In genomic region chrX:112567716-112568115, GRCm38 (mm10) we compare ENCODE assay signal across 26 mouse cellular contexts. TPM values are rescaled to one million over a fixed set of nuclear protein-coding genes. Genes with fewer than 3 reads are reported as not detected.
DNase-seq lines count a peak whose midpoint lies in the region; ATAC-seq and TF ChIP-seq lines count a peak whose summit lies in the region.
"Had no signal": no experiment of that assay in that cellular context is flagged by ENCODE, and none has a peak within 500 bp of the region (broad histone marks: within the 10 kb centered on the region; RNA-seq: fewer than 3 reads in every experiment).

No protein-coding gene starts in this region.

- no peak for ATAC-seq in forebrain, embryonic 14.5 days
- no peak for ATAC-seq in forebrain, embryonic 16.5 days
- ATAC-seq: forebrain, embryonic 15.5 days; intestine, embryonic 16.5 days; liver, postnatal 0 days; midbrain, embryonic 16.5 days had no signal

- 90% methylated on average over 2 of the region's 2 CpGs for WGBS in forebrain, embryonic 14.5 days
- WGBS in forebrain, embryonic 16.5 days, result 68% methylated on average over 2 of the region's 2 CpGs

- intact Hi-C loops in left cerebral cortex, postnatal 4 days (cut with DNase I), result no loop called here
- intact Hi-C loops in left cerebral cortex, adult 2 months (cut with DNase I), result no loop called here

- H3K9me3 ChIP-seq in forebrain, embryonic 14.5 days (replicated peaks; ENCODE audit: control insufficient read depth, low read length), result no peaks in the 10 kb centered on the region
- H3K9me3 ChIP-seq in forebrain, embryonic 16.5 days (ENCODE audit: control insufficient read depth, low read length), result 0 out of 2 replicates have a peak, but pooled peaks cover 2% of the 10 kb centered on the region
- H3K9me3 ChIP-seq: embryonic facial prominence, embryonic 13.5 days; forebrain, embryonic 15.5 days; hindbrain, embryonic 15.5 days; kidney, embryonic 15.5 days; limb, embryonic 10.5 days; megakaryocyte, embryonic 14.5 days; neural tube, embryonic 15.5 days had no signal

- no peak overlapping the region for H3K27ac ChIP-seq in forebrain, embryonic 14.5 days (ENCODE audit: low read depth, low read length)
- no peak overlapping the region for H3K27ac ChIP-seq in forebrain, embryonic 16.5 days (ENCODE audit: low read length)
- no peak overlapping the region for H3K27ac ChIP-seq in left cerebral cortex, adult 2 months
- H3K27ac ChIP-seq: embryonic facial prominence, embryonic 13.5 days; forebrain, embryonic 15.5 days; hindbrain, embryonic 15.5 days; kidney, embryonic 15.5 days; limb, embryonic 10.5 days; neural tube, embryonic 15.5 days; stomach, postnatal 0 days had no signal

- no peak overlapping the region for H3K4me2 ChIP-seq in forebrain, embryonic 14.5 days (ENCODE audit: low read length)
- no peak overlapping the region for H3K4me2 ChIP-seq in forebrain, embryonic 16.5 days (ENCODE audit: low read length)
- H3K4me2 ChIP-seq: embryonic facial prominence, embryonic 13.5 days; forebrain, embryonic 15.5 days; hindbrain, embryonic 15.5 days; kidney, embryonic 15.5 days; neural tube, embryonic 15.5 days had no signal

- H3K9ac ChIP-seq in forebrain, embryonic 14.5 days (ENCODE audit: low read length), result no peak overlapping the region
- no peak overlapping the region for H3K9ac ChIP-seq in forebrain, embryonic 16.5 days (replicated peaks; ENCODE audit: low read depth, low read length)
- H3K9ac ChIP-seq: embryonic facial prominence, embryonic 13.5 days; forebrain, embryonic 15.5 days; hindbrain, embryonic 15.5 days; kidney, embryonic 15.5 days; liver, postnatal 0 days; neural tube, embryonic 15.5 days had no signal

- H3K4me1 ChIP-seq in forebrain, embryonic 14.5 days (ENCODE audit: control insufficient read depth, insufficient read depth, low read length), result no peaks in the 10 kb centered on the region
- no peaks in the 10 kb centered on the region for H3K4me1 ChIP-seq in forebrain, embryonic 16.5 days (replicated peaks; ENCODE audit: control insufficient read depth, insufficient read depth, low read length)
- H3K4me1 ChIP-seq: embryonic facial prominence, embryonic 13.5 days; forebrain, embryonic 15.5 days; hindbrain, embryonic 15.5 days; kidney, embryonic 15.5 days; limb, embryonic 10.5 days; megakaryocyte, embryonic 14.5 days; neural tube, embryonic 15.5 days had no signal

- H3K4me3 ChIP-seq in forebrain, embryonic 14.5 days (ENCODE audit: low read depth, low read length), result no peak overlapping the region
- no peak overlapping the region for H3K4me3 ChIP-seq in forebrain, embryonic 16.5 days (replicated peaks; ENCODE audit: low read length)
- H3K4me3 ChIP-seq in left cerebral cortex, adult 2 months, result no peak overlapping the region
- H3K4me3 ChIP-seq: embryonic facial prominence, embryonic 13.5 days; forebrain, embryonic 15.5 days; hindbrain, embryonic 15.5 days; kidney, embryonic 15.5 days; limb, embryonic 10.5 days; megakaryocyte, embryonic 14.5 days; neural tube, embryonic 15.5 days had no signal

- no peaks in the 10 kb centered on the region for H3K27me3 ChIP-seq in forebrain, embryonic 14.5 days (replicated peaks; ENCODE audit: control insufficient read depth, insufficient read depth, low read length)
- H3K27me3 ChIP-seq in forebrain, embryonic 16.5 days (replicated peaks; ENCODE audit: control insufficient read depth, insufficient read depth, low read length), result no peaks in the 10 kb centered on the region
- H3K27me3 ChIP-seq: CH12.LX; embryonic facial prominence, embryonic 13.5 days; forebrain, embryonic 15.5 days; hindbrain, embryonic 15.5 days; kidney, embryonic 15.5 days; megakaryocyte, embryonic 14.5 days; neural tube, embryonic 15.5 days had no signal

- no peaks in the 10 kb centered on the region for H3K36me3 ChIP-seq in forebrain, embryonic 14.5 days (ENCODE audit: control insufficient read depth, insufficient read depth, low read length)
- H3K36me3 ChIP-seq in forebrain, embryonic 16.5 days (ENCODE audit: control insufficient read depth, insufficient read depth), result no peaks in the 10 kb centered on the region
- H3K36me3 ChIP-seq: embryonic facial prominence, embryonic 13.5 days; forebrain, embryonic 15.5 days; hindbrain, embryonic 15.5 days; kidney, embryonic 15.5 days; limb, embryonic 10.5 days; neural tube, embryonic 15.5 days had no signal

- peak; percentile 1 to 22 for DNase-seq in adrenal gland, postnatal 36 days
- no peak for DNase-seq in adrenal gland, adult 8-10 months
- DNase-seq in forebrain, embryonic 14.5 days (ENCODE audit: low spot score), result peak; percentile 3
- peak; percentile 17 for DNase-seq in left cerebral cortex, postnatal 4 days
- no peak for DNase-seq in left cerebral cortex, adult 2 months (ENCODE audit: extremely low spot score in 1 of 2, low spot score in 2 of 2)
- DNase-seq in ovary, postnatal 36 days (ENCODE audit: low spot score), result peak; percentile 19
- no peak for DNase-seq in left cerebral cortex, adult 8-10 months (ENCODE audit: low spot score in 2 of 2)
- DNase-seq: gastrocnemius, postnatal 36 days; layer of hippocampus, postnatal 36 days; liver, postnatal 0 days; right cerebral cortex, adult 18-20 months; thymus, postnatal 14 days had no signal

- no peak for TF ChIP-seq CTCF in left cerebral cortex, adult 2 months (IDR thresholded peaks at IDR 0.05)

RNA-seq across cellular contexts. Expression of gene Zfp711, which starts 32.6 kb away (rescaled TPM):
- total RNA-seq in adrenal gland, postnatal 36 days (2021), result under 1 TPM; 0.30 to 0.56 TPM
- under 1 TPM; 0.24 to 0.46 (median 0.38) TPM for total RNA-seq in adrenal gland, adult 8-10 months (2022)
- polyA plus RNA-seq in forebrain, embryonic 14.5 days (2014; fragmentation: Nextera tagmentation; extraction: Ambion mirVana), result 26.9 and 33.5 TPM in 2 replicates
- polyA plus RNA-seq in forebrain, embryonic 16.5 days (2015; fragmentation: Nextera tagmentation; extraction: Ambion mirVana), result 37.1 and 42.6 TPM in 2 replicates
- 10 to 100 TPM; 32.2 to 35.6 TPM for total RNA-seq in left cerebral cortex, postnatal 4 days (2021)
- total RNA-seq in left cerebral cortex, adult 2 months (2021), result 10 to 100 TPM; 10.5 to 12.0 TPM
- 10 to 100 TPM in 2 of 4 experiments, 1 to 10 TPM in 2; 8.4 to 10.5 (median 9.8) TPM for total RNA-seq in left cerebral cortex, adult 8-10 months (2022)
- total RNA-seq: CH12.LX; liver, adult 2 months; MEL had no signal

Comparison
In these comparisons a context has a peak if more than half of its experiments do, and no peak if none do; other contexts are left out.
1. DNase-seq: peak in adrenal gland, postnatal 36 days (2 of 2), forebrain, embryonic 14.5 days (single experiment), left cerebral cortex, postnatal 4 days (single experiment) and ovary, postnatal 36 days (single experiment); none in adrenal gland, adult 8-10 months (single experiment), left cerebral cortex, adult 2 months (0 of 2) and left cerebral cortex, adult 8-10 months (0 of 2).
2. RNA of gene Zfp711, which starts 32.6 kb away (total RNA-seq): 32.2 to 35.6 TPM in left cerebral cortex, postnatal 4 days, 10.5 to 12.0 TPM in left cerebral cortex, adult 2 months and 8.4 to 10.5 TPM in left cerebral cortex, adult 8-10 months; 0.30 to 0.56 TPM in adrenal gland, postnatal 36 days and 0.24 to 0.46 TPM in adrenal gland, adult 8-10 months; every median in the first group is over 4 times any median in the second.